Mouse (Mus musculus) forebrain, embryonic 14.5 days (tissue): ENCODE measurements around the gene Ugdh. TPM values are rescaled to one million over a fixed set of nuclear protein-coding genes. Genes with fewer than 3 reads are reported as not detected.

ENCODE experiments used
- ATAC-seq: fragments of 200-750 bp; cut with Nextera tagmentation; 2 replicates; pipeline ENCODE4 v1.8.0; 2017; ENCODE audit warnings: mild to moderate bottlenecking, moderate library complexity
- DNase-seq: peaks from one replicate; pipeline ENCODE4 v3.0.0-alpha.2; 2015; ENCODE audit warnings: low spot score
- H3K27ac ChIP-seq: fragments of 300-500 bp; sonication (generic); 2 replicates; pipeline ENCODE4 v1.5.1; 2014; ENCODE audit warnings: low read depth, mild to moderate bottlenecking, control low read depth, low read length, moderate library complexity
- H3K27me3 ChIP-seq: fragments of 300-500 bp; sonication (generic); replicated peaks from 2 replicates; pipeline ENCODE4 v1.6.1; 2014; ENCODE audit warnings: low read length, control low read depth, mixed read lengths; ENCODE audit not compliant: control insufficient read depth, insufficient read depth
- H3K36me3 ChIP-seq: fragments of 300-500 bp; sonication (generic); 2 replicates; pipeline ENCODE4 v1.6.1; 2014; ENCODE audit warnings: low read length, control low read depth; ENCODE audit not compliant: control insufficient read depth, insufficient read depth
- H3K4me1 ChIP-seq: fragments of 300-500 bp; sonication (generic); 2 replicates; pipeline ENCODE4 v1.6.1; 2014; ENCODE audit warnings: antibody characterized with exemption, low read length, control low read depth; ENCODE audit not compliant: control insufficient read depth, insufficient read depth
- H3K4me2 ChIP-seq: fragments of 300-500 bp; sonication (generic); 2 replicates; pipeline ENCODE4 v1.6.1; 2014; ENCODE audit warnings: mild to moderate bottlenecking, control low read depth, low read length
- H3K4me3 ChIP-seq: fragments of 300-500 bp; sonication (generic); 2 replicates; pipeline ENCODE4 v1.5.1; 2014; ENCODE audit warnings: low read depth, low read length, control low read depth
- H3K9ac ChIP-seq: fragments of 300-500 bp; sonication (generic); 2 replicates; pipeline ENCODE4 v1.6.1; 2014; ENCODE audit warnings: mild to moderate bottlenecking, low read length, control low read depth, moderate library complexity
- H3K9me3 ChIP-seq: fragments of 300-500 bp; sonication (generic); replicated peaks from 2 replicates; pipeline ENCODE4 v1.6.1; 2016; ENCODE audit warnings: low read length, control low read depth, mixed read lengths; ENCODE audit not compliant: control insufficient read depth
- WGBS: fragments of 180-500 bp; shearing (Covaris S2); extraction: QIAGEN DNeasy Blood & Tissue Kit; methylation state at CpG from one replicate; pipeline ENCODE4 v1.1.7; 2014; 5-methylcytosine and 5-hydroxymethylcytosine counted together
- polyA plus RNA-seq: library from polyadenylated mRNA; unstranded; fragments of >200 nt; fragmentation: Nextera tagmentation; extraction: Ambion mirVana; gene quantifications from 2 replicates; pipeline ENCODE4 v1.2.1, GENCODE M21; 2014

Ugdh gene
- polyA plus RNA-seq, 1 experiment from 2014 or later, result 51.1 TPM

DNA sequence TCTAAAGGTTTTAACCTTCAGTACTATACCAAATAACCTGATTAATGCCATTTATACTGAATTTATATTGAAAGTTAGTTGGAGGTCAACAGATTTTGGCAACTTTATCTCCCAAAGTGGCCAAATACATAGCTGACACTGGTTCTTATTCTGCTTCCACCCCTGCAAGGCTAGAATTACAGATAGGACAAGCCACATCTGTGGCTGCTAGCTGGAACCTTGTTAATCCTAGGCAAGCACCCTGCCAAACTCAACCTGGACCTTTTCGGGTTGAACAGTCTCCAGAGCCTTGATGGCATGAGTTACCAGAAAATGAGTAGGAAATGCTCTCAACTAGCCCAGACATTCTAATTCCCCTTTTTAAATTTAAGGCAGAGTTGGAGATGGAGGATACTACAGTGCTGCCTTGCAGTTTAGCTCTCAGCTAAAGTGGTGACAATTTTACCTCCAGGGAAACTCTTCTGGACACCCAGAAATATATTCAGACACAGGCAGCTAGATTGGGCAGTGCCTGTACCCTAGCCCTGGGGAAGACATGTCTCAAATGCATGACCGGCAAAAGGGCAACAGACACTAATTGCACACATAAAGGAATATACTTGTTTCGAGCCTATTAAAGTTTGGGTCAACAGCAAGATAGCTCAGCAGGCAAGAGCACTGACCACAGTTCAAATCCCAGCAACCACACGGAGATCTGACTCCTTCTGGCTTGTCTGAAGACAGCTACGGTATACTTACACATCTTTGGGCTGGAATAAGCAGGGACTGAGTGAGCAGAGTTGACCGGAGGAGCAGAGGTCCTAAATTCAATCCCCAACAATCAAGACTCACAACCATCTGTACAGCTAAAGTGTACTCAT is 48.5 kb downstream of the Ugdh start:
- ATAC-seq, result no peak
- H3K9ac ChIP-seq, result no peak overlapping the region
- H3K4me1 ChIP-seq, result peaks cover 13% of the 10 kb centered on the region
- peaks cover 53% of the 10 kb centered on the region for H3K36me3 ChIP-seq
- H3K4me2 ChIP-seq, result no peak overlapping the region
- H3K4me3 ChIP-seq, result no peak overlapping the region
- H3K27me3 ChIP-seq, result no peaks in the 10 kb centered on the region
- DNase-seq, result no peak
- WGBS, result 81% methylated on average over 6 of the region's 6 CpGs
- no peak overlapping the region for H3K27ac ChIP-seq
- no peaks in the 10 kb centered on the region for H3K9me3 ChIP-seq

DNA sequence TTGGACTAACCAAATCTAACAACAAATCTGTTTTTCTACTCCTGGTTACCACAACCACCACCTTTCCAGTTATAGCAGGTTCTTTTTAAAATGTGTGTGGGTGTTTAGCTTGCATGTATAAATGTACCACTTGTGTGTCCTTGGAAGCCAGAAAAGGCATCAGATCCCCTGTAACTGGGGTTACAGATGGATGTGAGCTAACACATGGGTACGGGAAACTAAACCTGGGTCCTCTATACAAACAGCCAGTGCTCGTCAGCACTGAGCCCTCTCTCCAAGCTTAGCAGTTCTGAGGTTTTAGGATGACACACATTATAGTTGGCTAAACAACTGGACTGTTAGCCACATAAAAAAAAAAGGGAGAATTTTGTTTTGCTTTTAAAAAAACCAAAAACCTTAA is 50.0 kb downstream of the Ugdh start:
- no peak overlapping the region for H3K9ac ChIP-seq
- no peak overlapping the region for H3K4me2 ChIP-seq
- ATAC-seq, result no peak
- H3K9me3 ChIP-seq, result no peaks in the 10 kb centered on the region
- no peak for DNase-seq
- no peak overlapping the region for H3K4me3 ChIP-seq
- H3K4me1 ChIP-seq, result peaks cover 9% of the 10 kb centered on the region
- H3K27ac ChIP-seq, result no peak overlapping the region
- no peaks in the 10 kb centered on the region for H3K27me3 ChIP-seq
- 59% methylated on average over 2 of the region's 2 CpGs for WGBS
- peaks cover 53% of the 10 kb centered on the region for H3K36me3 ChIP-seq

GRCm38 (mm10) chr5:65374746-65375145 is 61.0 kb downstream of the Ugdh start:
- H3K4me2 ChIP-seq, result no peak overlapping the region
- H3K9ac ChIP-seq, result no peak overlapping the region
- H3K4me1 ChIP-seq, result no peaks in the 10 kb centered on the region
- no peaks in the 10 kb centered on the region for H3K36me3 ChIP-seq
- 83% methylated on average over 7 of the region's 7 CpGs for WGBS
- no peaks in the 10 kb centered on the region for H3K9me3 ChIP-seq
- ATAC-seq (no peak), DNase-seq (no peak)
- no peak overlapping the region for H3K4me3 ChIP-seq
- no peak overlapping the region for H3K27ac ChIP-seq
- no peaks in the 10 kb centered on the region for H3K27me3 ChIP-seq

GRCm38 (mm10) chr5:65371551-65371950 is 64.2 kb downstream of the Ugdh start:
- WGBS, result 95% methylated on average over 7 of the region's 7 CpGs
- no peak for ATAC-seq

GRCm38 (mm10) chr5:65367837-65368236 is 67.9 kb downstream of the Ugdh start:
- Histone ChIP-seq H3K27me3 (no peaks in the 10 kb centered on the region), H3K4me1 (no peaks in the 10 kb centered on the region), H3K27ac (no peak overlapping the region), H3K4me2 (no peak overlapping the region), H3K9ac (no peak overlapping the region), H3K36me3 (no peaks in the 10 kb centered on the region), H3K4me3 (no peak overlapping the region), H3K9me3 (no peaks in the 10 kb centered on the region)
- WGBS, result 89% methylated on average over 11 of the region's 11 CpGs
- ATAC-seq (no peak), DNase-seq (no peak)

More at GRCm38 (mm10) chr5:65371551-65371950, 64.2 kb downstream of the Ugdh start:
- Histone ChIP-seq H3K36me3 (no peaks in the 10 kb centered on the region), H3K4me3 (no peak overlapping the region), H3K4me2 (no peak overlapping the region), H3K4me1 (no peaks in the 10 kb centered on the region), H3K27ac (no peak overlapping the region), H3K27me3 (no peaks in the 10 kb centered on the region), H3K9ac (no peak overlapping the region), H3K9me3 (no peaks in the 10 kb centered on the region)
- DNase-seq, result no peak

Other genes starting within 250 kb of the Ugdh start
- 10.3 and 10.4 TPM in 2 replicates for gene Wdr19, start 236.3 kb downstream of the Ugdh start, polyA plus RNA-seq
- gene Rfc1, start 100.3 kb downstream of the Ugdh start, polyA plus RNA-seq, result 39.6 and 39.7 TPM in 2 replicates
- 0.15 TPM in 1 of 2 replicates, not detected in the other for gene Klb, start 87.6 kb downstream of the Ugdh start, polyA plus RNA-seq
- 748 and 925 TPM in 2 replicates for gene Rpl9, start 44.5 kb downstream of the Ugdh start, polyA plus RNA-seq
- 67.6 and 72.3 TPM in 2 replicates for gene Lias, start 44.5 kb downstream of the Ugdh start, polyA plus RNA-seq
- not detected in 2 replicates for gene Gm43552, start 56.9 kb upstream of the Ugdh start, polyA plus RNA-seq
- 199 and 205 TPM in 2 replicates for gene Smim14, start 101.2 kb upstream of the Ugdh start, polyA plus RNA-seq
- gene Ube2k, start 101.3 kb upstream of the Ugdh start, polyA plus RNA-seq, result 154 and 165 TPM in 2 replicates